ENCODE assay signal across 21 mouse cellular contexts in genomic region chr17:85931955-85932354, GRCm38 (mm10).
"Had no signal": no experiment of that assay in that cellular context is flagged by ENCODE, and none has a peak within 500 bp of the region (broad histone marks: within the 10 kb centered on the region; RNA-seq: fewer than 3 reads in every experiment).

No protein-coding gene starts in this region.

- H3K4me2 ChIP-seq: kidney, embryonic 15.5 days; liver, embryonic 11.5 days; lung, embryonic 14.5 days; midbrain, embryonic 12.5 days; midbrain, embryonic 15.5 days; neural tube, embryonic 12.5 days; neural tube, embryonic 15.5 days had no signal

- H3K4me1 ChIP-seq: megakaryocyte, embryonic 14.5 days; midbrain, embryonic 15.5 days had no signal

- H3K36me3 ChIP-seq: kidney, embryonic 15.5 days; midbrain, embryonic 12.5 days; midbrain, embryonic 15.5 days; neural tube, embryonic 12.5 days; neural tube, embryonic 15.5 days had no signal

- DNase-seq: kidney, adult 11 months; kidney, adult 8-10 months; kidney, postnatal 10 days; kidney, postnatal 36 days; liver, postnatal 0 days; lung, embryonic 14.5 days; right cerebral cortex, adult 18-20 months; right cerebral cortex, postnatal 14 days; right cerebral cortex, postnatal 4 days; thymus, adult 18-20 months; thymus, postnatal 36 days had no signal

- H3K4me3 ChIP-seq: kidney, embryonic 15.5 days; megakaryocyte, embryonic 14.5 days; midbrain, embryonic 12.5 days; midbrain, embryonic 15.5 days; neural tube, embryonic 12.5 days; neural tube, embryonic 15.5 days had no signal

- H3K9ac ChIP-seq: kidney, embryonic 15.5 days; liver, embryonic 14.5 days; liver, postnatal 0 days; lung, embryonic 14.5 days; midbrain, embryonic 12.5 days; midbrain, embryonic 15.5 days; neural tube, embryonic 12.5 days; neural tube, embryonic 15.5 days had no signal

- H3K27ac ChIP-seq: kidney, embryonic 15.5 days; liver, embryonic 14.5 days; midbrain, embryonic 12.5 days; midbrain, embryonic 15.5 days; neural tube, embryonic 12.5 days; neural tube, embryonic 15.5 days; stomach, postnatal 0 days had no signal

- ATAC-seq: liver, postnatal 0 days; lung, postnatal 0 days; midbrain, embryonic 15.5 days had no signal

- H3K27me3 ChIP-seq: midbrain, embryonic 12.5 days; midbrain, embryonic 15.5 days; neural tube, embryonic 12.5 days had no signal

- H3K9me3 ChIP-seq: kidney, embryonic 15.5 days; midbrain, embryonic 12.5 days; midbrain, embryonic 15.5 days; neural tube, embryonic 12.5 days; neural tube, embryonic 15.5 days had no signal
